Comparison of ENCODE assay signal across 8 mouse cellular contexts in genomic region chr9:108560227-108560841, GRCm38 (mm10). TPM values are rescaled to one million over a fixed set of nuclear protein-coding genes. Genes with fewer than 3 reads are reported as not detected.
DNase-seq lines count a peak whose midpoint lies in the region; ATAC-seq lines count a peak whose summit lies in the region.

Gene Impdh2 (plus strand): TSS chr9:108560286.

- peaks cover 57% of the 10 kb centered on the region for H3K36me3 ChIP-seq in lung, embryonic 16.5 days (ENCODE audit: control insufficient read depth, insufficient read depth, low read length)

- peak; percentile 98 to 99 for ATAC-seq in hematopoietic stem cell, adult 5-6 weeks (replicated peaks in 1 of 2; ENCODE audit: insufficient read depth in 1 of 2, low FRiP score in 2 of 2, low TSS enrichment in 1 of 2, low read depth in 1 of 2, poor library complexity in 2 of 2, severe bottlenecking in 2 of 2)
- ATAC-seq in lung, embryonic 16.5 days (ENCODE audit: low read depth): peak; percentile 99

- no peaks in the 10 kb centered on the region for H3K9me3 ChIP-seq in lung, embryonic 16.5 days (ENCODE audit: control insufficient read depth, low read length)

- H3K4me2 ChIP-seq in lung, embryonic 16.5 days (ENCODE audit: low read depth, low read length): peak within 1 kb of the TSS; percentile 85

- peaks cover 12% of the 10 kb centered on the region for H3K4me1 ChIP-seq in lung, embryonic 16.5 days (replicated peaks; ENCODE audit: control insufficient read depth, insufficient read depth, low read length)

- no peaks in the 10 kb centered on the region for H3K27me3 ChIP-seq in lung, embryonic 16.5 days (ENCODE audit: control insufficient read depth, insufficient read depth, low read depth, low read length)

- H3K4me3 ChIP-seq in lung, embryonic 16.5 days (ENCODE audit: low read length): peak within 1 kb of the TSS; percentile 67

- 0% methylated on average over 49 of the region's 53 CpGs for WGBS in lung, embryonic 16.5 days

- H3K27ac ChIP-seq in lung, embryonic 16.5 days (ENCODE audit: low read length): peak within 1 kb of the TSS; percentile 65

- peak within 1 kb of the TSS; percentile 85 for H3K9ac ChIP-seq in lung, embryonic 16.5 days (ENCODE audit: low read length)

- DNase-seq in MEL-GATA-1-ER (ENCODE audit: extremely low read depth, low read depth): peak; percentile 97
- peak; percentile 85 for DNase-seq in cerebellum, adult 8-10 months
- peak; percentile 99 for DNase-seq in forelimb bud, embryonic 11.5 days (ENCODE audit: low read depth, low spot score)
- DNase-seq in layer of hippocampus, adult 9-10 months (ENCODE audit: low spot score): peak; percentile 83
- peak; percentile 78 for DNase-seq in ovary, postnatal 10 days (ENCODE audit: low spot score)
- peak; percentile 86 to 89 for DNase-seq in thymus, postnatal 10 days (ENCODE audit: low spot score in 2 of 2)

RNA-seq across cellular contexts. Expression of gene Impdh2, which starts in this region (rescaled TPM):
- total RNA-seq in hematopoietic stem cell, adult 5-6 weeks (2017): 320 and 384 TPM in 2 replicates
- polyA plus RNA-seq in lung, embryonic 16.5 days (2015; fragmentation: Nextera tagmentation; extraction: Ambion mirVana): 148 and 149 TPM in 2 replicates

Comparison
In these comparisons a context has a peak if more than half of its experiments do, and no peak if none do; other contexts are left out.
1. Peak in every context shown above with its lines: DNase-seq, ATAC-seq, H3K4me3 ChIP-seq and H3K27ac ChIP-seq.